Mouse (Mus musculus) cerebellum, adult 2 months (tissue): ENCODE measurements at regions not wholly inside any gene's neighbourhood (a gene's known extent, or its start where the extent isn't known, plus 50 kb on each side); places are given as distances from the start of the nearest gene placed in this dataset.

Experiments
- DNase-seq, 2 experiments: peaks; one replicate each; pipeline ENCODE4 v3.0.0; 2021
- H3K27ac ChIP-seq: fragments of 200-500 bp; 2 replicates; pipeline ENCODE4 v1.5.1; 2012; ENCODE audit warnings: low read length, control low read depth, inconsistent platforms; ENCODE audit not compliant: insufficient read depth
- H3K27me3 ChIP-seq: fragments of 200-500 bp; 2 replicates; pipeline ENCODE4 v1.6.1; 2012; ENCODE audit warnings: inconsistent platforms, mild to moderate bottlenecking, low read length, moderate library complexity; ENCODE audit not compliant: control insufficient read depth, insufficient read depth
- H3K4me1 ChIP-seq: fragments of 200-500 bp; 2 replicates; pipeline ENCODE4 v1.6.1; 2011; ENCODE audit warnings: low read length; ENCODE audit not compliant: control insufficient read depth, insufficient read depth
- H3K4me3 ChIP-seq: fragments of 200-500 bp; replicated peaks from 2 replicates; pipeline ENCODE3; 2011; ENCODE audit warnings: mild to moderate bottlenecking, low read depth, low read length, control low read depth; ENCODE audit not compliant: insufficient read depth
- CTCF ChIP-seq: fragments of 200-500 bp; IDR thresholded peaks from 2 replicates; pipeline ENCODE4 v1.5.1; 2011; ENCODE audit warnings: low read depth, mild to moderate bottlenecking, control low read depth, low read length, moderate library complexity, borderline replicate concordance; ENCODE audit not compliant: insufficient read depth
- POLR2A ChIP-seq: fragments of 200-500 bp; IDR thresholded peaks from 2 replicates; pipeline ENCODE4 v1.6.1; 2011; ENCODE audit warnings: low read length, control low read depth, borderline replicate concordance; ENCODE audit not compliant: insufficient read depth
- WGBS: fragments of 180-500 bp; shearing (Covaris S2); methylation state at CpG from one replicate; pipeline ENCODE4 v1.1.7; 2018; 5-methylcytosine and 5-hydroxymethylcytosine counted together

- Histone ChIP-seq H3K27me3 (no peaks in the 10 kb centered on the region), H3K27ac (no peak overlapping the region), H3K4me1 (no peaks in the 10 kb centered on the region), H3K4me3 (no peak overlapping the region)
- TF ChIP-seq CTCF = no peak
- no peak for TF ChIP-seq POLR2A
- DNase-seq = no peak
These were observed 119.0 kb upstream of the Ccn2 start for GRCm38 (mm10) chr10:24476288-24476687.

GRCm38 (mm10) chr10:24478535-24478934 lies 116.7 kb upstream of the Ccn2 start:
- 98% methylated on average over 2 of the region's 2 CpGs for WGBS
- no peaks in the 10 kb centered on the region for H3K27me3 ChIP-seq
- H3K4me3 ChIP-seq = no peak overlapping the region
- H3K27ac ChIP-seq = no peak overlapping the region
- no peaks in the 10 kb centered on the region for H3K4me1 ChIP-seq
- no peak for TF ChIP-seq CTCF
- no peak for TF ChIP-seq POLR2A
- DNase-seq = no peak

GRCm38 (mm10) chr10:24479148-24479547 lies 116.1 kb upstream of the Ccn2 start:
- H3K27me3 ChIP-seq = no peaks in the 10 kb centered on the region
- no peaks in the 10 kb centered on the region for H3K4me1 ChIP-seq
- H3K4me3 ChIP-seq = no peak overlapping the region
- 84% methylated on average over 11 of the region's 11 CpGs for WGBS
- no peak overlapping the region for H3K27ac ChIP-seq
- TF ChIP-seq POLR2A = no peak
- no peak for TF ChIP-seq CTCF
- no peak for DNase-seq

GRCm38 (mm10) chr10:24481926-24482612 lies 113.2 kb upstream of the Ccn2 start:
- WGBS = 79% methylated on average over 9 of the region's 9 CpGs
- no peak overlapping the region for H3K27ac ChIP-seq
- no peaks in the 10 kb centered on the region for H3K27me3 ChIP-seq
- no peak overlapping the region for H3K4me3 ChIP-seq
- no peak for DNase-seq
- no peak for TF ChIP-seq CTCF
- TF ChIP-seq POLR2A = no peak
- no peaks in the 10 kb centered on the region for H3K4me1 ChIP-seq

- Histone ChIP-seq H3K27me3 (no peaks in the 10 kb centered on the region), H3K4me1 (no peaks in the 10 kb centered on the region), H3K4me3 (no peak overlapping the region), H3K27ac (no peak overlapping the region)
- 71% methylated on average over 3 of the region's 3 CpGs for WGBS
- DNase-seq = no peak
- TF ChIP-seq POLR2A = no peak
- TF ChIP-seq CTCF = no peak
These were observed 112.2 kb upstream of the Ccn2 start for GRCm38 (mm10) chr10:24483053-24483452.

- no peak overlapping the region for H3K27ac ChIP-seq
- 60% methylated on average over 5 of the region's 5 CpGs for WGBS
These were observed 111.1 kb upstream of the Ccn2 start for GRCm38 (mm10) chr10:24484101-24484660.

GRCm38 (mm10) chr10:24485461-24485860 lies 109.8 kb upstream of the Ccn2 start:
- H3K4me1 ChIP-seq = no peaks in the 10 kb centered on the region
- no peak for DNase-seq
- no peak overlapping the region for H3K4me3 ChIP-seq
- WGBS = 49% methylated on average over 5 of the region's 5 CpGs
- TF ChIP-seq POLR2A (no peak), CTCF (no peak)
- no peak overlapping the region for H3K27ac ChIP-seq
- no peaks in the 10 kb centered on the region for H3K27me3 ChIP-seq

More at GRCm38 (mm10) chr10:24484101-24484660, 111.1 kb upstream of the Ccn2 start:
- Histone ChIP-seq H3K27me3 (no peaks in the 10 kb centered on the region), H3K4me1 (no peaks in the 10 kb centered on the region), H3K4me3 (no peak overlapping the region)
- no peak for DNase-seq
- TF ChIP-seq POLR2A (no peak), CTCF (no peak)

- H3K27ac ChIP-seq = no peak overlapping the region
- TF ChIP-seq POLR2A (no peak), CTCF (no peak)
- DNase-seq = no peak
- H3K27me3 ChIP-seq = no peaks in the 10 kb centered on the region
- no peaks in the 10 kb centered on the region for H3K4me1 ChIP-seq
- WGBS = 0% methylated on average over 1 of the region's 1 CpGs
- no peak overlapping the region for H3K4me3 ChIP-seq
These were observed 109.0 kb upstream of the Ccn2 start for GRCm38 (mm10) chr10:24486224-24486623.
